ENCODE assay signal across 24 mouse cellular contexts in the genomic region with DNA sequence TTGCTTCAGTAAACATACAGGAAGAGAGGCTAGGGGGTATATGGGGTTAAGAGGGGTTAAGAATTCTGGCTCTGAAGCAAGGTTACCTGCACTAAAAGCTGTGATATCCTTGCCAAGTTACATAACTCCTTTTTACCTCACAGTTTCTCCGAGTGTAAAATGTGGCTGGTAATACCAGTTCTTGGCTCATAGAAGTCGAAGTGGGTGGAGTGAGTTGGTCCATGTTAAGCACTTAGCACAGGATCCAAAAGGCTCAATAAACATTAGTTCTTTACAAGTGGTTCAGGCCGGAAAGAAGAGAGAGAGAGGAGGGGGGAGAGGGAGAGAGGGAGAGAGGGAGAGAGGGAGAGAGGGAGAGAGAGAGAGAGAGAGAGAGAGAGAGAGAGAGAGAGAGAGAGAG. TPM values are rescaled to one million over a fixed set of nuclear protein-coding genes. Genes with fewer than 3 reads are reported as not detected.
"Had no signal": no experiment of that assay in that cellular context is flagged by ENCODE, and none has a peak within 500 bp of the region (broad histone marks: within the 10 kb centered on the region; RNA-seq: fewer than 3 reads in every experiment).

No protein-coding gene starts in this region.

- ATAC-seq: intestine, embryonic 15.5 days; liver, postnatal 0 days; midbrain, embryonic 13.5 days; midbrain, embryonic 16.5 days had no signal

- H3K27ac ChIP-seq: intestine, embryonic 15.5 days; kidney, embryonic 15.5 days; limb, embryonic 15.5 days; liver, embryonic 14.5 days; midbrain, embryonic 10.5 days; midbrain, embryonic 13.5 days; neural tube, embryonic 13.5 days; stomach, embryonic 15.5 days had no signal

- H3K9me3 ChIP-seq: intestine, embryonic 15.5 days; kidney, embryonic 15.5 days; limb, embryonic 15.5 days; midbrain, embryonic 10.5 days; midbrain, embryonic 13.5 days; neural tube, embryonic 13.5 days; stomach, embryonic 15.5 days had no signal

- H3K4me3 ChIP-seq: intestine, embryonic 15.5 days; kidney, embryonic 15.5 days; limb, embryonic 15.5 days; megakaryocyte, embryonic 14.5 days; midbrain, embryonic 10.5 days; midbrain, embryonic 13.5 days; myocyte; neural tube, embryonic 13.5 days; stomach, embryonic 15.5 days had no signal

- DNase-seq: kidney, adult 11 months; kidney, adult 8-10 months; kidney, postnatal 10 days; kidney, postnatal 36 days; left cerebral cortex, postnatal 4 days; liver, postnatal 0 days; retina, postnatal 1 day; right cerebral cortex, postnatal 25 days; spleen, adult 18-20 months; thymus, postnatal 36 days had no signal

- H3K9ac ChIP-seq: intestine, embryonic 15.5 days; kidney, embryonic 15.5 days; limb, embryonic 15.5 days; liver, embryonic 14.5 days; liver, postnatal 0 days; midbrain, embryonic 13.5 days; neural tube, embryonic 13.5 days; stomach, embryonic 15.5 days had no signal

- H3K4me2 ChIP-seq: intestine, embryonic 15.5 days; kidney, embryonic 15.5 days; limb, embryonic 15.5 days; liver, embryonic 11.5 days; midbrain, embryonic 13.5 days; neural tube, embryonic 13.5 days; stomach, embryonic 15.5 days had no signal

- H3K36me3 ChIP-seq: intestine, embryonic 15.5 days; kidney, embryonic 15.5 days; limb, embryonic 15.5 days; midbrain, embryonic 10.5 days; midbrain, embryonic 13.5 days; neural tube, embryonic 13.5 days; stomach, embryonic 15.5 days had no signal

RNA-seq across cellular contexts. Expression of gene Tbx15, which starts 5.2 kb away (rescaled TPM):
- total RNA-seq: monocyte, adult 5-6 weeks; neutrophil, adult 5-6 weeks had no signal
